Mouse (Mus musculus) gastrocnemius, postnatal 25 days (tissue): ENCODE measurements at regions not wholly inside any gene's neighbourhood (a gene's known extent, or its start where the extent isn't known, plus 50 kb on each side); places are given as distances from the start of the nearest gene placed in this dataset.

Experiments
- DNase-seq: peaks from one replicate; pipeline ENCODE4 v3.0.0; 2022

DNA sequence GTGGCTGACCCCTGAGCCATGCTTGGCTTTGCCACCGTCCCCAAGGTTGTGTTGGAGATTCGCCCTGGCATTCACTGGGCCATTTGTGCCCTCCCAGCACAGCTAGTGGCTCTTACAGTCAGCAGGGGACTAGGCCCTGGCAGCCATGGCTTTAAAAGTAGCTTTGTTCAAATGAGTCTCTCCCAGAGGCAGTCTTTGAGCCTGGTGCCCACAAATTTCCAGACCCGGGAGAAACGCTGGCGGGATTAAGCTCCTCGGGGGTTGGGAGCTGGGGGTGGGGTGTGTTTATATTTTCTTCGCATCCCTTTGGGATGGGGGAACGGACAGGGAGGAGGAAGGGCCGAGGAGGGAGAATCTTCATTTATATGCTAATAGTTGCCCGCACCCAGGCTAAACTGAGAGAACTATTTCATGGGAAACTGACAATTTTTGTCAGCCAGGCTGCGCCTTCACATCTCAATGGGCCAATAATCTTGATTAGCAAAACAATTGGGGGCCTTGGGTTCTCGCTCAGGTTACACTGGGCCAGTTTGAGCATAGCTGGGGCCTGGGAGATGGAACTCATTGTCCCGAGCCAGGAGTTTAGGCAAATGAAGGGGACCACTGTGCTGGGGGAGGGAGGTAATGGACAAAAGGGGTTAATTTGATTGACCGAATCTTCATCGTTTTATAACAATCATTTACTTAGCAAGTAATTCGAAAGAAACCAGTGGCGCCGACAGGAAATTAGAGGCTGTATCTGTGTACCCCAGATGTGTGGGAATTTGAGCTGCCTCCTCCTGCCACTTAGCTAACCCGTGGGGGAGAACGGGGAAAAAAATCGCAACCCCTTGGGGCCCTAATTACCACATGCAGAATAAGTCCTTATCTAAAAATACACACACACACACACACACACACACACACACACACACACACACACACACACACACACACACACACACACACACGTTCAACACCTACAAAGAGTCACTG is 227.7 kb upstream of the Sall1 start:
- DNase-seq, result no peak

GRCm38 (mm10) chr8:89270001-89270400 is 226.0 kb upstream of the Sall1 start:
- no peak for DNase-seq

DNA sequence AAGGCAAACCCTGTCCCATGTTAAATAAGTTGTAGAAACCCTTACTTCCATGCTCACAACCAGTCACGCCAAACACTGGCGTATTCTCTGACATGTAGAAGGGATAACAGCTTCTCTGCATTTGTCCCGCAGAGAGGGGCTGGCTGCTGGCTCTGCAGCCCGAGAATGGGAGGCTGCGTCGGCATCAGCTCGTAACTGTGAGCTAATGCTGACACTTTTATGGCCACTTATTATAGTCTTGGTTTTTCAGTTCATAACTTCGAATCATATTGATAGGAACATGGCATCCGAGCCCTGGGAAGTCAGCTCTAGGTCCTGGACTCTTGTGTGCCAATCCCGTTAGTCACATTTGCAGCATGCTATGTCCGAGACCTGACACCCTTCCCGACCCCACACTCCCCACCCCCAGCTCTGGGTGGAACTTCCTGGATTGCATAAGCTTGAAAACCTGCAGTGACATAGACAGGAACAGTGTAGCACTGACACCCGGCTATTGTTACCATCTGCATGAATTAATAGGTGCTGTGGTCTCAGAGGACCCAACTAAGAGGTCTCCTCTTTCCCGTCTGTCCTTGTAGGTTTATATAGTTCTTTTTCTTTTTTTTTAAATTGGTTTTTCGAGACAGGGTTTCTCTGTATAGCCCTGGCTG is 217.3 kb upstream of the Sall1 start:
- DNase-seq, result no peak

DNA sequence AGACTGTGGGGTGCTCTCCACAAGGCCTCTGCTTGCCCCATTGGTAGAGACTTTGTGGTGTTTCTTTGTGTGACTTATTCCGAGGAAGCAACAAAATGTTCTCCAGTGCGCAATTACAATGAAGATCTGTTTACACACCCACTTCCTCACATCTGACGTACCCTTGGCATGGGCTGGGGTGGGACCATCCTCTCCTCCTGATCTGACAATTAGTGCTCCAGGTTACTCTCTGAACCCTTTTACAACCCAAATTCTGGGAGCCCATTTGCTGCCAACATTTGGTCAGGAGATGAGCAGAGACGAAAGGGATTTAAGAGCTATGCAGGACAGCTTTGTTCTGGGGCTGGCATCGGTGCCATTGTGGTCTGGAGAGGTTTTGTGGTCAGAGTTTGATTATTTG is 215.9 kb upstream of the Sall1 start:
- no peak for DNase-seq

GRCm38 (mm10) chr8:89246342-89246741 is 202.4 kb upstream of the Sall1 start:
- DNase-seq, result no peak

- DNase-seq, result no peak
These were observed 201.3 kb upstream of the Sall1 start for GRCm38 (mm10) chr8:89245131-89245751.

GRCm38 (mm10) chr8:89241686-89242085 is 197.7 kb upstream of the Sall1 start:
- DNase-seq, result no peak

- no peak for DNase-seq
These were observed 195.7 kb upstream of the Sall1 start for GRCm38 (mm10) chr8:89239626-89240025.

DNA sequence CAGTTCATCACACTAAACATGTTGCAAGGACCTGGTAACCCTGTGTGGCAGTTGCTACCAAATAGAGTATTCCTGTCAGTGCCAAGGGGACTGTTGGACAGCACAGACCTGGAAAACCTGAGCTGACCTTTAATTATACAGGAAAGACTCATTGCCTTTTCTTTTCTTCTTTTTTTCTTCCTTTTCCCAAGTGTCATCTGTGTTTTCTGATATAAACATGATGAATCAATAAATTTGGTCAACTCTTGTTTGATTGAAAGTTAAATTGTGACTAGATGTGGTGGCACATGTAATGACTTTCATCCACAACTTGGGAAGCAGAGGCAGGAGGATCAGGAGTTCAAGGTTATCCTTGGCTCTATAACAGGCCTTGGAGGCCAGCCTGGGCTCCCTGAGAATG is 190.1 kb upstream of the Sall1 start:
- no peak for DNase-seq

- no peak for DNase-seq
These were observed 188.4 kb upstream of the Sall1 start for GRCm38 (mm10) chr8:89232318-89232717.

DNA sequence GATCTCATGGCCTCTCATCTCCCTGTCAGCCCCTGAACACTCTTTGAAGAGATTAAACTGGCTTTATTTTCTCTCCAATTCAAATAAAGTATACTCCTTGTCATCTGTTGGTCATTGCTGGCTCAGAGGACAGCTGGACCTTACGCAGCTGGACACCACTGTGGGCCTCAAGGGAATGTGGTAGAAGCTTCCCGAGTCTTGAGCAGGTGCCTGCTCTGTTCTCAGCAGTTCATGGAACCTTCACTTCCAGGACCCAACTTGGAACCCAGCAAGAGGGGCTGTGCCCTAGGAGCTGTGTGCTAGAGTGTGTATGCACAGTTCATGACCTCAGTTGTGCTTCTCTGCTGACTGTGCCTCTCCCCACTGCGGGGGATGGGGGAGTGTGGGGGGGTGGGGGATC is 185.2 kb upstream of the Sall1 start:
- no peak for DNase-seq

DNA sequence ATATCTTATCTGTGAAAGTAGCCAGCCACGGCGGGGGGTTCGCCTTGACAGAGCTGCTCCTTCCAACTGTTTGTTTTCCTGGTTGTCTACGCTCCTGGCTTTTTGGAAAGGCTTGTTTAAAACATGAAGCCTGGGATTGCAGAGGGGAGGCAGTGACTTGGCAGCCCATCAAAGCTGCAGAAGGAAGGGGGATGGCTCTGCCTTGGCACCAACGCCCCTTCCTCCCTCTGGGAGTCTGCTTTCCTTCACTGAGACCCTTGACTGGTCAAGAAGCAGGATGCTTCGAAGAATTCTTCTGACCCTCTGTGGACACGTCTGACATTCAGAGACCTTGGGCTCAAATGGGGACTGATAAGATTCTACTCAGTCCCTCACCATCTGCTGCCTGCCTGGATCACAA is 176.9 kb upstream of the Sall1 start:
- no peak for DNase-seq

GRCm38 (mm10) chr8:89220381-89220780 is 176.4 kb upstream of the Sall1 start:
- no peak for DNase-seq

DNA sequence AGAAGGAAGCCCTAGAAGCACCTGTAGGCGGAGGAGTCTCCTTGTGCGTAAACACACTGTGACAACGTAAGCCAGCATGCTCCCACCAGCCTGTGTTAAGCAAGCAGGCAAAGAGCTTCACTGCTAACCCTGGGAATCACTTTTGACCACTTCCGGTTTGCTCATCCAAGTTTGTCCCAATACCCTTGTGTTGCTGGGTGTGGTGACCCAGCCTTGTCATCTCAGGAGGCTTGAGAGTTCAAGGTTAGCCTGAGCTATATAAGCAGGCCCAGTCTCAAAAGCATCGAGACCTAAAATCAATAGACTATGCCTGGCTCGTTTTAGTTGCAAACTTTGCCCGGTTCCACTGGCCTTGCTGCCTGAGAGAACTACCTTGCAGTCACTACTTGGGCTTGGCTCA is 175.2 kb upstream of the Sall1 start:
- no peak for DNase-seq

DNA sequence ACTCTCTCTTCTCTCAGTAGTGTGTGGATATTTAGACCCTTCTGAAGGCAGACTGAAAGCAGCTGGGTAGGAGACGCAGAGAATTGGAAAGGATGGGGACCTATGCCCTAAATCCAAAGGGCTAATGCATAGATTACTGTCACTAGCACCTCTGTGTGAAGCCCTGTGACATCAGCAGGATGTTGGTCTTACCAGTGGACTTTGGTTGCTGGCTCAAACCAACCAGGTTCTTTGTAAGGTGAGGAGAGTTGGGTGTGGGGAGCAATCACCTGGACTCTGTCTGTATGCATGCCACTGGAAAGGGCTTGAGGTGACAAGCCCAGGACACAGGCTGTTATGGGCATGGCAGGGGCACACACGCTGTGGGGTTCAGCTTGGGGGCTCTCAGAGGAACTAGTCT is 173.7 kb upstream of the Sall1 start:
- DNase-seq, result no peak

- DNase-seq, result no peak
These were observed 168.0 kb upstream of the Sall1 start for GRCm38 (mm10) chr8:89211931-89212330.

DNA sequence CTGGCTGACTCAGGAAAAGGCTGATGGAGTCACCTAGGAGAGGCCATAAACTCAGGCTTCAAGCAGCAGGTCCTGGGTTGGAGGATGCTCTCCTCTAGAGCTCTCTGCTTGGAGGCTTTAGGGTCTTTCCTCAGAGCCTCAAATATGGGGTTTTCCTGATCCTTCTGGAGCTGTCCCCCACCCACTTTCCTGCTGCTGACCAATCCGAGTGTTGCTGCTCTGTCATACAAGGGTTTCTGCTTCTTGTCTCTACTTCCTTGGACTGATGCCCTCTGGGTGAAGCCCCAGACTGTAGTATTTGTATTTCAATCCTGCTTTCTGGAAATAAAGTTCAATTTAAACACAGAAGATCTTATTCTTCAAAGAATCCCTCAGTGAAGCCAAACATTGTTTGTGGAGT is 166.7 kb upstream of the Sall1 start:
- no peak for DNase-seq

DNA sequence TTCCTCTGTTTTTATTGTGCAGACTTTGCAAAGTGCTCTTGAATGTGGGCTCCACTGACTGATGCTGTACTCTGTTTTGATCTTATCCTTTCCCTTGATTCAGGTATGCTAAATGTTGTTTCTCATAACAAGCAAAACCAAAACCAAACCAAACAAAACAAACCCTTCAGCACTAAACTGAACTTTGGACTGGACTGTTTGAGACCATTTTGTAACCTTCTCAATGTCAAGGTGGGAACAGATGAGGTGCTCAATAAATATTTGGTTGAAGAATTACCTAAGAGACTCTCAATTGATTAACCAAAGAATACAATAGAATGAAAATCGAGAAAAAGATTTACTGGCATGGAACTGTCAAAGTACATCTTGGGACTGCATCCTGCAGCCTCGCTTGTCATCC is 163.9 kb upstream of the Sall1 start:
- no peak for DNase-seq

DNA sequence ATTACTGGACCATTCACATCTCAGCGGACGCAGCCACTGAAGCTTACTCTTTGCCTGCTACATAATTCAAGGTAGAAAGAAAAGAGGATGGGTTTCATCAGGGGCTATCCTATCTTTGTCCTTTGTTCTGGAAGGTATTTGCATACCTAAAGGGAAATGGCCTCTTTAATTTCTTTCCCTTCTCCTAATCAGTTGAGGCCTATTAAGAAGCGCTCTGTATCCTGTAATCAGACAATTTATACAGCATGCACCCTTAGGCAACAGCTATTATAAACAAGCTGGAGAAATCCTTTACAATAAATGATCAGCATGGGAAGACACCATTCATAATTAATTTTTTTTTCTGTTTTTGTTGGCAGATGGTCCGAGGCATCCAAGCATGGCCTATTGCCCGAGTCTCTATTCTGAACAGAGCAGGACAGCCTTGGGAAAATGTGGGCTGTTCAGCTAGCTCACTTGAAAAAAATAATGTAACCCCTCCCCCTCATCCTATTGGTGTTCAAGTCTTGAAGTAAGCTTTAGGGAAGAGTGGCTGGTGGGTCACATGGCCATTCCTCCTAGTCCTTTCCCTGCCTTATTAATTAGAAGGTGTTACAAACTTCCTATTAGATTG is 158.6 kb upstream of the Sall1 start:
- no peak for DNase-seq

DNA sequence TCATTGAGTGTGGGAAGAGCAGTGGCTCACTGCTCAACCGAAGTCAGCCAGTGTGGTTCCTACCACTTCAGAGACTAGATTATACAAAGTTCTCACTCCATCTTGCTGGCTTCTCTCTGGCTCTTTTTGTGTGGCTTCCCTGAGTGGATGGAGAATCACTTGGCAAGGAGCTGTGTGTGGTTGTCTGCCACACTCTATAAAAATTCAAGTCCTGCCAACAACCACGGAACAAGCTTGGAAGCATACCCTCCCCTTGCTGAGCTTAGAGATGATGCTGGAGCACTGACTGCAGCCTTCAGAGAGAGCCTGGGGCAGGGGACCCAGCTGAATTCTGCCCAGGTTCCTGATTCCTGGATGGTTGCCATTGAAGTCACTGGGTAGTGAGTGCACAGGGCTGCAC is 156.3 kb upstream of the Sall1 start:
- DNase-seq, result no peak

DNA sequence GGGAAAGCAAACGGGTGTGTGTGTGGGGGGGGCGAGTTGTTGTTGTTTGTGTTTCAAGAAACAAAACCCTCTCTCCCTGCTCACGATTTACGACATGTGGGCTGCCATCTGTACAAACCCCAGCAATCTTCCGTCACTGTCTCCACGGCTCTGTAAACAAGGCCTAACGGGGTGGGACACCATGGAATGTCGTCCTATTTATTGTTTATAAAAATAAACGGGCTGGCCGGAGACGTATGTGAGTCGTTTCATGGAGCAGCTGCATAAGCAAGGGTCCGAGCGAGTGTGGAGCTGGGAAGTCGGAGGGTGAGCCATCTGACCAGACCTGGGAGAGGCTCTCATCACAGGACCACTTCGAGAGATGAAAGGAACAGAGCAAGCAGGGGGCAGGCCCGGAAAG is 141.4 kb upstream of the Sall1 start:
- no peak for DNase-seq

DNA sequence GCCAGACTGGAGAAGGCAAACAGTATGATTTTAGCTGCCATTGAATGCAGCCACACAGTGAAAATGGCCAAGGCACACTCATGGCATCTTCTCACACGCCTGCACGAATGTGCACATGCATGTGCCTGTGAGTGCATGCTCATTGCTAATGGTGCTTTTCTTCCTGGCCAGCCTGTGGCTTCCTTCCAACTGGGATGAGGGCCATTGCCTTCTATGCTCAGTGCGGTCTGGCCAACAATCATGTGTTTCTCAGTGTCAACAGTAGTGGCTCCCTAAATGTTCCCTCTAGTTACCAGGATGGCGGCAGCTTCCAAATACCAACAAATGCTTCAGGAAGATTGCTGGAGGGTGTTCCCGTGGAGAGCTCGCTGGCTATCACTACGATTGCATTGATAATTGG is 131.7 kb upstream of the Sall1 start:
- DNase-seq, result no peak

DNA sequence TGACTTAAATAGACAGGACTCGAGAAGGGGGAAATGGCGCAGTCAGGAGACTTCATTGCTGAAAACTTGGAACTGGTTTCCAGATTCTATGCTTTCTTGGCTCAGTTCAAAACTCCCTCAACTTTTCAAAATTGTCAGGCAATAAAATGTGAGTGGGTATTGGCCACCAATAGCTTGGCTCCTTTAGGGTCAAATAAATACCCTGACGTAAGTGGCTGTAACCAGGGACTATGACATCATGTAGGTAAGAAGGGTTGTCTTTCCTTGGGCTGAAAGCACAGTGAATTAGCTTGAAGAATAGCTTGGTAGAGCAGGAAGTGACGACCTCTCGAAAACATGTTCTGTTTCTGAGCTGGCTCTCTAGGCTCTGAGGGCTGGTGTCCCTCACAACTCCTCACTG is 127.6 kb upstream of the Sall1 start:
- DNase-seq, result no peak
